Mouse (Mus musculus): ENCODE measurements around the gene Tanc2.

DNA sequence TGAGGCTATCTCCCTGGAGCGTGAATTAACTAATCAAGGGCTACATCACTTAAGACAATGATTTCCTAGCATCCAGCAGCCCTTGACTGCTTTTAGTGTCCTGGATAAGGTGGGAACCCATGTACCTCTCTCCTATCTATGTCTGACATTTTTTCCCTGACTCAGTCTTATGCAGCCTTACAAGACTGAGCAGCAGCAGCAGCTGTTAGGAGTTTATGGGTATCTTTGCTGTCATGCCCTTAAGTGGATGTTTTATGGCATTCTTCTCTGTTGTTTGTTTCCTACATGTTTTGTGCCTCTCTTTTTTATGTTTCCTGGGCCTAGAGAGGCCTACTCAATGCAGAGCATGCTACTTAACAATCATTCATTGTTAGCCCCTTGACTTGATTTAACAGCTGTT is 78.1 kb downstream of the Tanc2 start:
- TF ChIP-seq CTCF (IDR thresholded peaks at IDR 0.05; ENCODE audit: low read depth) (no peak), EP300 (IDR thresholded peaks at IDR 0.05; ENCODE audit: low read depth) (no peak)
